24 mouse cellular contexts compared by ENCODE assay signal in the genomic region with DNA sequence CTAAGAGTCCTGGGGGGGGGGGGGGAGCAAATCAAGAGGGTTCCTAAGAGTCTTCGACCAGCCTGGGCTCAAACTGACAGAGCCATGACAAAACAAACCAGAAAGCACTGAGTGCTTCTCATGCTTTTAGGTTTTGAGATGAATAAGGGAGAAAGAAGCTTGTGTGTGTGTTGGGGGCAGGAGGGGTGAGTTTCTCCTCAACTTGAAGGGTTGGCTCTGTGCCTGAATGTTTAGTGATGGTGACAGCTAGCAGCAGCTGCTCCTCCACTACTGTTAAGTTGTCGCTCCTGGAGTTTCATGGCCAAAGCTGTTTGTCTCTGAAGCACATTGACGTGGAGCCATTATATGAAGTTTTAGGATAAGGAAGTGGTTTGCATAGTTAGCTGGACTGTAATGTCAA. TPM values are rescaled to one million over a fixed set of nuclear protein-coding genes. Genes with fewer than 3 reads are reported as not detected.
DNase-seq lines count a peak whose midpoint lies in the region; ATAC-seq and TF ChIP-seq lines count a peak whose summit lies in the region.
"Had no signal": no experiment of that assay in that cellular context is flagged by ENCODE, and none has a peak within 500 bp of the region (broad histone marks: within the 10 kb centered on the region; RNA-seq: fewer than 3 reads in every experiment).

No protein-coding gene starts in this region.

- no peak overlapping the region for H3ac ChIP-seq in myocyte (ENCODE audit: control insufficient read depth, insufficient read length)

- H3K27me3 ChIP-seq in embryonic facial prominence, embryonic 14.5 days (replicated peaks; ENCODE audit: control insufficient read depth, insufficient read depth, low read length) = no peaks in the 10 kb centered on the region
- H3K27me3 ChIP-seq in embryonic facial prominence, embryonic 10.5 days (replicated peaks; ENCODE audit: low read depth, poor library complexity, severe bottlenecking) = no peaks in the 10 kb centered on the region
- H3K27me3 ChIP-seq in hindbrain, postnatal 0 days (ENCODE audit: insufficient read depth, low read length) = no peaks in the 10 kb centered on the region
- no peaks in the 10 kb centered on the region for H3K27me3 ChIP-seq in hindbrain, embryonic 11.5 days (ENCODE audit: control insufficient read depth, insufficient read depth, low read length)
- no peaks in the 10 kb centered on the region for H3K27me3 ChIP-seq in lung, embryonic 16.5 days (ENCODE audit: control insufficient read depth, insufficient read depth, low read depth, low read length)
- H3K27me3 ChIP-seq in myocyte (ENCODE audit: control insufficient read depth, insufficient read depth, insufficient read length) = no peaks in the 10 kb centered on the region
- H3K27me3 ChIP-seq: CH12.LX; liver, embryonic 13.5 days; megakaryocyte, embryonic 14.5 days; stomach, embryonic 15.5 days had no signal

- peaks cover 59% of the 10 kb centered on the region for H3K79me2 ChIP-seq in myocyte (ENCODE audit: control insufficient read depth, insufficient read depth)

- H3K27ac ChIP-seq in embryonic facial prominence, embryonic 14.5 days (replicated peaks; ENCODE audit: low read depth, low read length) = no peak overlapping the region
- no peak overlapping the region for H3K27ac ChIP-seq in embryonic facial prominence, embryonic 10.5 days (replicated peaks)
- H3K27ac ChIP-seq in hindbrain, postnatal 0 days = no peak overlapping the region
- no peak overlapping the region for H3K27ac ChIP-seq in hindbrain, embryonic 11.5 days (ENCODE audit: low read depth, low read length)
- H3K27ac ChIP-seq in lung, embryonic 16.5 days (ENCODE audit: low read length) = no peak overlapping the region
- H3K27ac ChIP-seq: gastrocnemius, adult 2 months; liver, embryonic 13.5 days; stomach, embryonic 15.5 days had no signal

- TF ChIP-seq CTCF in hindbrain, postnatal 0 days (IDR thresholded peaks at IDR 0.05; ENCODE audit: low read depth) = no peak

- H3K9me3 ChIP-seq in embryonic facial prominence, embryonic 14.5 days (ENCODE audit: control insufficient read depth, low read length) = no peaks in the 10 kb centered on the region
- no peaks in the 10 kb centered on the region for H3K9me3 ChIP-seq in embryonic facial prominence, embryonic 10.5 days
- no peaks in the 10 kb centered on the region for H3K9me3 ChIP-seq in hindbrain, postnatal 0 days (ENCODE audit: low read length)
- no peaks in the 10 kb centered on the region for H3K9me3 ChIP-seq in hindbrain, embryonic 11.5 days (ENCODE audit: control insufficient read depth, low read length)
- H3K9me3 ChIP-seq in lung, embryonic 16.5 days (ENCODE audit: control insufficient read depth, low read length) = no peaks in the 10 kb centered on the region
- H3K9me3 ChIP-seq: liver, embryonic 13.5 days; megakaryocyte, embryonic 14.5 days; stomach, embryonic 15.5 days had no signal

- WGBS in embryonic facial prominence, embryonic 14.5 days = 77% methylated on average over 3 of the region's 3 CpGs
- WGBS in embryonic facial prominence, embryonic 10.5 days = 93% methylated on average over 3 of the region's 3 CpGs
- WGBS in hindbrain, postnatal 0 days = 47% methylated on average over 3 of the region's 3 CpGs
- WGBS in hindbrain, embryonic 11.5 days = 88% methylated on average over 3 of the region's 3 CpGs
- 45% methylated on average over 3 of the region's 3 CpGs for WGBS in lung, embryonic 16.5 days

- no peak for TF ChIP-seq POLR2A in myocyte (IDR thresholded peaks at IDR 0.05; ENCODE audit: insufficient read length, low read depth)

- H3K36me3 ChIP-seq in embryonic facial prominence, embryonic 14.5 days (ENCODE audit: control insufficient read depth, insufficient read depth, low read length) = peaks cover 93% of the 10 kb centered on the region
- H3K36me3 ChIP-seq in embryonic facial prominence, embryonic 10.5 days (replicated peaks) = peaks cover 100% of the 10 kb centered on the region
- peaks cover 63% of the 10 kb centered on the region for H3K36me3 ChIP-seq in hindbrain, postnatal 0 days (ENCODE audit: insufficient read depth, low read length)
- peaks cover 15% of the 10 kb centered on the region for H3K36me3 ChIP-seq in hindbrain, embryonic 11.5 days (ENCODE audit: control insufficient read depth, insufficient read depth, low read length)
- H3K36me3 ChIP-seq in lung, embryonic 16.5 days (ENCODE audit: control insufficient read depth, insufficient read depth, low read length) = peaks cover 52% of the 10 kb centered on the region
- H3K36me3 ChIP-seq in myocyte (ENCODE audit: control insufficient read depth, insufficient read depth) = peaks cover 60% of the 10 kb centered on the region

- H3K9ac ChIP-seq in embryonic facial prominence, embryonic 14.5 days (ENCODE audit: low read depth, low read length) = no peak overlapping the region
- no peak overlapping the region for H3K9ac ChIP-seq in hindbrain, postnatal 0 days (replicated peaks; ENCODE audit: low read length)
- H3K9ac ChIP-seq in hindbrain, embryonic 11.5 days (ENCODE audit: low read depth, low read length) = no peak overlapping the region
- H3K9ac ChIP-seq in lung, embryonic 16.5 days (ENCODE audit: low read length) = no peak overlapping the region
- H3K9ac ChIP-seq: liver, embryonic 13.5 days; stomach, embryonic 15.5 days had no signal

- H3K4me3 ChIP-seq in embryonic facial prominence, embryonic 14.5 days (ENCODE audit: low read depth, low read length) = no peak overlapping the region
- no peak overlapping the region for H3K4me3 ChIP-seq in embryonic facial prominence, embryonic 10.5 days
- no peak overlapping the region for H3K4me3 ChIP-seq in hindbrain, postnatal 0 days (ENCODE audit: low read length)
- no peak overlapping the region for H3K4me3 ChIP-seq in hindbrain, embryonic 11.5 days (ENCODE audit: low read depth, low read length)
- no peak overlapping the region for H3K4me3 ChIP-seq in lung, embryonic 16.5 days (ENCODE audit: low read length)
- no peak overlapping the region for H3K4me3 ChIP-seq in myocyte
- H3K4me3 ChIP-seq: erythroblast, embryonic 14.5 days; gastrocnemius, adult 2 months; liver, embryonic 13.5 days; megakaryocyte, embryonic 14.5 days; stomach, embryonic 15.5 days had no signal

- no peaks in the 10 kb centered on the region for H3K4me1 ChIP-seq in embryonic facial prominence, embryonic 14.5 days (ENCODE audit: control insufficient read depth, insufficient read depth, low read length)
- no peaks in the 10 kb centered on the region for H3K4me1 ChIP-seq in embryonic facial prominence, embryonic 10.5 days
- H3K4me1 ChIP-seq in hindbrain, postnatal 0 days (ENCODE audit: insufficient read depth, low read length) = no peaks in the 10 kb centered on the region
- H3K4me1 ChIP-seq in hindbrain, embryonic 11.5 days (replicated peaks; ENCODE audit: control insufficient read depth, insufficient read depth, low read length) = no peaks in the 10 kb centered on the region
- H3K4me1 ChIP-seq in lung, embryonic 16.5 days (replicated peaks; ENCODE audit: control insufficient read depth, insufficient read depth, low read length) = no peaks in the 10 kb centered on the region
- H3K4me1 ChIP-seq: stomach, embryonic 15.5 days had no signal

- no peak overlapping the region for H3K4me2 ChIP-seq in embryonic facial prominence, embryonic 14.5 days (ENCODE audit: low read depth, low read length)
- no peak overlapping the region for H3K4me2 ChIP-seq in hindbrain, postnatal 0 days (ENCODE audit: low read depth, low read length)
- no peak overlapping the region for H3K4me2 ChIP-seq in hindbrain, embryonic 11.5 days (replicated peaks; ENCODE audit: low read depth, low read length)
- no peak overlapping the region for H3K4me2 ChIP-seq in lung, embryonic 16.5 days (ENCODE audit: low read depth, low read length)
- no peak overlapping the region for H3K4me2 ChIP-seq in myocyte (ENCODE audit: low read depth)
- H3K4me2 ChIP-seq: liver, embryonic 13.5 days; stomach, embryonic 15.5 days had no signal

- ATAC-seq in embryonic facial prominence, embryonic 14.5 days (ENCODE audit: low read depth) = no peak
- ATAC-seq in hindbrain, postnatal 0 days = no peak
- no peak for ATAC-seq in hindbrain, embryonic 11.5 days (ENCODE audit: low FRiP score)
- ATAC-seq in lung, embryonic 16.5 days (ENCODE audit: low read depth) = peak; percentile 52; the same call in 1 of the 2 replicates
- ATAC-seq: activated CD4-positive, CD25-positive, alpha-beta regulatory T cell, adult 4 months; inflammation-experienced regulatory T-cells, adult 6 months had no signal

- DNase-seq in embryonic facial prominence, embryonic 14.5 days (ENCODE audit: low spot score) = peak; percentile 78
- DNase-seq in embryonic facial prominence, embryonic 10.5 days (ENCODE audit: low spot score) = no peak
- DNase-seq in hindbrain, postnatal 0 days (ENCODE audit: low spot score) = peak; percentile 60
- DNase-seq in hindbrain, embryonic 11.5 days (ENCODE audit: low spot score) = no peak
- DNase-seq in lung, adult 18-20 months = no peak
- no peak for DNase-seq in spleen, adult 12 weeks (ENCODE audit: low spot score)
- DNase-seq: adrenal gland, postnatal 25 days; embryo, embryonic 11 days; gastrocnemius, adult 2 months; liver, embryonic 13.5 days; right cerebral cortex, adult 18-20 months; spleen, adult 18-20 months had no signal

RNA-seq across cellular contexts. Expression of a gene that starts 16.4 kb away (rescaled TPM):
- polyA plus RNA-seq in embryonic facial prominence, embryonic 14.5 days (2014; fragmentation: Nextera tagmentation; extraction: Ambion mirVana) = 16.1 and 18.2 TPM in 2 replicates
- polyA plus RNA-seq in embryonic facial prominence, embryonic 10.5 days (2016; fragmentation: Nextera tagmentation; extraction: Ambion mirVana) = 21.8 and 23.5 TPM in 2 replicates
- total RNA-seq in hindbrain, postnatal 0 days (2014; rRNA removed) = 52.9 and 56.2 TPM in 2 replicates
- 22.3 and 22.7 TPM in 2 replicates for polyA plus RNA-seq in hindbrain, postnatal 0 days (2015; fragmentation: Nextera tagmentation; extraction: Ambion mirVana)
- 16.0 and 32.7 TPM in 2 replicates for polyA plus RNA-seq in hindbrain, embryonic 11.5 days (2014; fragmentation: Nextera tagmentation; extraction: Ambion mirVana)
- polyA plus RNA-seq in lung, embryonic 16.5 days (2015; fragmentation: Nextera tagmentation; extraction: Ambion mirVana) = 15.2 and 16.5 TPM in 2 replicates
- 25.8 TPM for polyA plus RNA-seq in myocyte (2012; fragmentation: generic; extraction: Trizol)

RNA-seq across cellular contexts. Expression of a gene that starts 51.9 kb away (rescaled TPM):
- not detected in 2 replicates for polyA plus RNA-seq in embryonic facial prominence, embryonic 14.5 days (2014; fragmentation: Nextera tagmentation; extraction: Ambion mirVana)
- not detected in 2 replicates for polyA plus RNA-seq in embryonic facial prominence, embryonic 10.5 days (2016; fragmentation: Nextera tagmentation; extraction: Ambion mirVana)
- not detected in 2 replicates for total RNA-seq in hindbrain, postnatal 0 days (2014; rRNA removed)
- not detected in 2 replicates for polyA plus RNA-seq in hindbrain, postnatal 0 days (2015; fragmentation: Nextera tagmentation; extraction: Ambion mirVana)
- not detected in 2 replicates for polyA plus RNA-seq in hindbrain, embryonic 11.5 days (2014; fragmentation: Nextera tagmentation; extraction: Ambion mirVana)
- polyA plus RNA-seq in lung, embryonic 16.5 days (2015; fragmentation: Nextera tagmentation; extraction: Ambion mirVana) = not detected in 2 replicates
- polyA plus RNA-seq in myocyte (2012; fragmentation: generic; extraction: Trizol) = 0.02 TPM
- total RNA-seq: adrenal gland, postnatal 25 days; CH12.LX; gastrocnemius, adult 2 months; heart, adult 8-10 months; hematopoietic stem cell, adult 5-6 weeks; layer of hippocampus, postnatal 25 days had no signal
- polyA plus RNA-seq: activated CD4-positive, CD25-positive, alpha-beta regulatory T cell, adult 4 months; erythroblast, embryonic 14.5 days; inflammation-experienced regulatory T-cells, adult 6 months; liver, embryonic 13.5 days had no signal

RNA-seq across cellular contexts. Expression of a gene that starts 59.4 kb away (rescaled TPM):
- 0.13 and 0.35 TPM in 2 replicates for polyA plus RNA-seq in embryonic facial prominence, embryonic 14.5 days (2014; fragmentation: Nextera tagmentation; extraction: Ambion mirVana)
- not detected in 2 replicates for polyA plus RNA-seq in embryonic facial prominence, embryonic 10.5 days (2016; fragmentation: Nextera tagmentation; extraction: Ambion mirVana)
- not detected in 2 replicates for total RNA-seq in hindbrain, postnatal 0 days (2014; rRNA removed)
- not detected in 2 replicates for polyA plus RNA-seq in hindbrain, postnatal 0 days (2015; fragmentation: Nextera tagmentation; extraction: Ambion mirVana)
- polyA plus RNA-seq in hindbrain, embryonic 11.5 days (2014; fragmentation: Nextera tagmentation; extraction: Ambion mirVana) = 0.11 and 0.48 TPM in 2 replicates
- polyA plus RNA-seq in lung, embryonic 16.5 days (2015; fragmentation: Nextera tagmentation; extraction: Ambion mirVana) = 0.08 and 0.29 TPM in 2 replicates
- 0.01 TPM for polyA plus RNA-seq in myocyte (2012; fragmentation: generic; extraction: Trizol)
- total RNA-seq: gastrocnemius, adult 2 months; layer of hippocampus, postnatal 25 days; left cerebral cortex, postnatal 36 days had no signal
- polyA plus RNA-seq: erythroblast, embryonic 14.5 days had no signal

Comparison
In these comparisons a context has a peak if more than half of its experiments do, and no peak if none do; other contexts are left out.
1. DNase-seq: peak in embryonic facial prominence, embryonic 14.5 days (single experiment) and hindbrain, postnatal 0 days (single experiment); none in embryonic facial prominence, embryonic 10.5 days (single experiment), hindbrain, embryonic 11.5 days (single experiment), lung, adult 18-20 months (0 of 2) and spleen, adult 12 weeks (single experiment).